ENCODE assay signal across 10 mouse cellular contexts in the genomic region with DNA sequence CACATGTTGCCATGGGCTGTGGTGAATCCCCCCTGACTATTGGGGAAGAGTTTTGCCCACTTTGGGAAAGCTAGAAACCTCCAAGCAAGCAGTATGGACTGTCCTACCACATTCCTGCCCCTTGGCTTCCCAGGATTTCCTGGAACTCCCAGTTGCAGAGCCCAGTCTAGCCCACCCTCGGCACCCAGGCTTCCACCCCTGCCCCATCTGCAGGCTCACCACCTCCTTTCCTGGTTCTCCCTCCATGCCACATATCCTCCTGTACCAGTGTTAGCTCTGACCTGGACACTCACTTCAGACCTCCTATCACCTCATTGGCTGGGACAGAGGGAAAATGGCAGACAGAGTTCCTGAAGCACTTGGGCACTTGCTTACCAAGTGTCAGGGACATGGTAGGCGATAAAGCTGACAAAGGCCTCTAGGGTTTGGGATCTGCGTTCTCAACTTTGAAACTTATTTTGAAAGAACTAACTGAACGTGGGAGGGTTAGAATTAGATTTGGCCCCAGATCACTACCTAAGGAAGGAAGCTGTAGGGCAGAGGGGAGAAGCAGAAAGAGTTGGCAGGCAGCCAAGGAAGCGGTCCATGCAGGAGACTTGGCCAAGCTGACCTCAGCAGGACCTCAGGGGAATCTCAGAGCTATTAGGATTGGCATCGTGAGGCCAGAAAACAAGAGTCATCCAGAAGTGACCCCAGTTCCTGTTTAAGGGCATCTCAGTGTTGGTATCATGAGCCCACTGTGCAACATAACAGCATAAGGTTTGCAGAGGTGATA. TPM values are rescaled to one million over a fixed set of nuclear protein-coding genes. Genes with fewer than 3 reads are reported as not detected.
DNase-seq lines count a peak whose midpoint lies in the region; ATAC-seq and TF ChIP-seq lines count a peak whose summit lies in the region.
"Had no signal": no experiment of that assay in that cellular context is flagged by ENCODE, and none has a peak within 500 bp of the region (broad histone marks: within the 10 kb centered on the region; RNA-seq: fewer than 3 reads in every experiment).

No protein-coding gene starts in this region.

- no peaks in the 10 kb centered on the region for H3K36me3 ChIP-seq in heart, embryonic 13.5 days
- H3K36me3 ChIP-seq in liver, postnatal 0 days (replicated peaks; ENCODE audit: insufficient read depth, low read length) = no peaks in the 10 kb centered on the region
- no peaks in the 10 kb centered on the region for H3K36me3 ChIP-seq in midbrain, embryonic 14.5 days (ENCODE audit: control insufficient read depth, insufficient read depth, low read length)
- H3K36me3 ChIP-seq: midbrain, embryonic 12.5 days had no signal

- 36% methylated on average over 6 of the region's 6 CpGs for WGBS in heart, embryonic 13.5 days
- 52% methylated on average over 6 of the region's 6 CpGs for WGBS in liver, postnatal 0 days (ENCODE audit: insufficient replicate concordance)
- 70% methylated on average over 6 of the region's 6 CpGs for WGBS in midbrain, embryonic 14.5 days

- no peak for TF ChIP-seq CTCF in liver, postnatal 0 days (IDR thresholded peaks at IDR 0.05; ENCODE audit: low read depth)

- no peak for ATAC-seq in heart, embryonic 13.5 days (ENCODE audit: extremely low read depth, insufficient number of reproducible peaks, low FRiP score, low TSS enrichment)
- no peak for ATAC-seq in liver, postnatal 0 days
- no peak for ATAC-seq in midbrain, embryonic 14.5 days (ENCODE audit: low FRiP score, low TSS enrichment)
- ATAC-seq: activated CD4-positive, CD25-positive, alpha-beta regulatory T cell, adult 4 months had no signal

- TF ChIP-seq EP300 in liver, postnatal 0 days (IDR thresholded peaks at IDR 0.05; ENCODE audit: low read depth) = no peak

- H3K4me1 ChIP-seq in heart, embryonic 13.5 days = peaks cover 25% of the 10 kb centered on the region
- peaks cover 7% of the 10 kb centered on the region for H3K4me1 ChIP-seq in liver, postnatal 0 days (ENCODE audit: insufficient read depth)
- H3K4me1 ChIP-seq in midbrain, embryonic 14.5 days (ENCODE audit: control insufficient read depth, insufficient read depth, low read length) = no peaks in the 10 kb centered on the region

- no peak overlapping the region for H3K9ac ChIP-seq in heart, embryonic 13.5 days
- H3K9ac ChIP-seq in liver, postnatal 0 days (replicated peaks) = no peak overlapping the region
- H3K9ac ChIP-seq in midbrain, embryonic 14.5 days (replicated peaks; ENCODE audit: low read length) = no peak overlapping the region
- H3K9ac ChIP-seq: midbrain, embryonic 12.5 days had no signal

- peak; percentile 42 for DNase-seq in cerebellum, adult 11-12 months
- no peak for DNase-seq in cerebellum, adult 9-10 months
- DNase-seq in ovary, adult 18-20 months (ENCODE audit: low spot score) = peak; percentile 34
- no peak for DNase-seq in ovary, postnatal 14 days (ENCODE audit: low spot score)
- peak; percentile 44 for DNase-seq in liver, postnatal 0 days
- no peak for DNase-seq in natural killer cell, adult 2 months (ENCODE audit: low spot score in 2 of 2)
- no peak for DNase-seq in midbrain, embryonic 14.5 days

- no peak overlapping the region for H3K4me2 ChIP-seq in heart, embryonic 13.5 days
- no peak overlapping the region for H3K4me2 ChIP-seq in liver, postnatal 0 days (ENCODE audit: low read depth, low read length)
- H3K4me2 ChIP-seq in midbrain, embryonic 14.5 days (ENCODE audit: low read length) = no peak overlapping the region
- H3K4me2 ChIP-seq: midbrain, embryonic 12.5 days had no signal

- H3K4me3 ChIP-seq in heart, embryonic 13.5 days = no peak overlapping the region
- no peak overlapping the region for H3K4me3 ChIP-seq in liver, postnatal 0 days (ENCODE audit: low read depth, low read length)
- no peak overlapping the region for H3K4me3 ChIP-seq in midbrain, embryonic 14.5 days (replicated peaks; ENCODE audit: low read depth, low read length)
- H3K4me3 ChIP-seq: midbrain, embryonic 12.5 days had no signal

- H3K27ac ChIP-seq in heart, embryonic 13.5 days (replicated peaks) = peak overlapping the region; percentile 3; the same call in 1 of the 2 replicates
- H3K27ac ChIP-seq in liver, postnatal 0 days (ENCODE audit: low read depth) = no peak overlapping the region
- H3K27ac ChIP-seq in midbrain, embryonic 14.5 days (replicated peaks; ENCODE audit: low read depth, low read length) = no peak overlapping the region
- H3K27ac ChIP-seq: midbrain, embryonic 12.5 days had no signal

- no peaks in the 10 kb centered on the region for H3K9me3 ChIP-seq in heart, embryonic 13.5 days
- no peaks in the 10 kb centered on the region for H3K9me3 ChIP-seq in liver, postnatal 0 days (ENCODE audit: low read length)
- H3K9me3 ChIP-seq in midbrain, embryonic 14.5 days (ENCODE audit: control insufficient read depth, low read length) = no peaks in the 10 kb centered on the region
- H3K9me3 ChIP-seq: midbrain, embryonic 12.5 days had no signal

- H3K27me3 ChIP-seq in heart, embryonic 13.5 days (replicated peaks) = no peaks in the 10 kb centered on the region
- H3K27me3 ChIP-seq in liver, postnatal 0 days (ENCODE audit: insufficient read depth, low read length) = no peaks in the 10 kb centered on the region
- H3K27me3 ChIP-seq in midbrain, embryonic 14.5 days (ENCODE audit: control insufficient read depth, insufficient read depth, low read length) = no peaks in the 10 kb centered on the region
- H3K27me3 ChIP-seq: midbrain, embryonic 12.5 days had no signal

RNA-seq across cellular contexts. Expression of a gene that starts 5.7 kb away (rescaled TPM):
- polyA plus RNA-seq in heart, embryonic 13.5 days (2015; fragmentation: Nextera tagmentation; extraction: Ambion mirVana) = 0.11 TPM in 1 of 2 replicates, not detected in the other
- polyA plus RNA-seq in liver, postnatal 0 days (2015; fragmentation: Nextera tagmentation; extraction: Ambion mirVana) = not detected in 2 replicates
- 0.99 and 3.8 TPM in 2 replicates for polyA plus RNA-seq in midbrain, embryonic 14.5 days (2014; fragmentation: Nextera tagmentation; extraction: Ambion mirVana)

RNA-seq across cellular contexts. Expression of a gene that starts 6.0 kb away (rescaled TPM):
- 2.3 and 3.3 TPM in 2 replicates for polyA plus RNA-seq in heart, embryonic 13.5 days (2015; fragmentation: Nextera tagmentation; extraction: Ambion mirVana)
- 0.43 and 0.78 TPM in 2 replicates for polyA plus RNA-seq in liver, postnatal 0 days (2015; fragmentation: Nextera tagmentation; extraction: Ambion mirVana)
- polyA plus RNA-seq in midbrain, embryonic 14.5 days (2014; fragmentation: Nextera tagmentation; extraction: Ambion mirVana) = 3.5 and 6.1 TPM in 2 replicates

RNA-seq across cellular contexts. Expression of a gene that starts 29.5 kb away (rescaled TPM):
- 7.3 and 8.0 TPM in 2 replicates for polyA plus RNA-seq in heart, embryonic 13.5 days (2015; fragmentation: Nextera tagmentation; extraction: Ambion mirVana)
- polyA plus RNA-seq in liver, postnatal 0 days (2015; fragmentation: Nextera tagmentation; extraction: Ambion mirVana) = 1.3 and 1.5 TPM in 2 replicates
- 3.5 and 4.1 TPM in 2 replicates for polyA plus RNA-seq in midbrain, embryonic 14.5 days (2014; fragmentation: Nextera tagmentation; extraction: Ambion mirVana)

Comparison
In these comparisons a context has a peak if more than half of its experiments do, and no peak if none do; other contexts are left out.
1. DNase-seq: peak in cerebellum, adult 11-12 months (single experiment), ovary, adult 18-20 months (single experiment) and liver, postnatal 0 days (single experiment); none in cerebellum, adult 9-10 months (single experiment), ovary, postnatal 14 days (single experiment), natural killer cell, adult 2 months (0 of 2) and midbrain, embryonic 14.5 days (single experiment).